Mouse (Mus musculus): ENCODE data around the gene Rnf150.

DNA sequence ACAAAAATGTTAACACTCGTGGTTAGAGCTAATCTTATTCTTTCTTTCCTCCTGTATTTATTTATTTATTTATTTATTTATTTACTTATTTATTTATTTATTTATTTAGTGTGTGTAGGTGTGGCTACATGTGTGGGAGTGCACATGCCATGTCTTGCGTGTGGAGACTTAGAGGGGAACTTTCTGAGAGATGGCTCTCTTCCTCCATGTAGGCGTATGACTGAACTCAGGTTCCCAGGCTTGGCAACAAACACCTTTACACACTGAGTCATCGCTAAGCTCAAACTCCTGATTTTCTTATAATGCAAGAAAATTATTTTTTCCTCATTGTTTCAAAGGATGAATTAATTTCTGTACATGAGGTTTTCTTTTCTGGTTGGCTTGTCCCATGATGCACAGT lies 8.8 kb downstream of the Rnf150 start:
- TF ChIP-seq CTCF (IDR thresholded peaks at IDR 0.05; ENCODE audit: extremely low read depth, insufficient read depth, low read length) = no peak
- TF ChIP-seq POLR2A (IDR thresholded peaks at IDR 0.05; ENCODE audit: extremely low read depth, insufficient read depth, low read length) = no peak

Data from cortical plate, adult 2 months (tissue).